Mouse (Mus musculus) T-helper 17 cell (primary cell): ENCODE measurements at regions not wholly inside any gene's neighbourhood (a gene's known extent, or its start where the extent isn't known, plus 50 kb on each side); places are given as distances from the start of the nearest gene placed in this dataset.

ENCODE experiments used
- in situ Hi-C, 2 experiments: fragments of 300-600 bp; cut with MboI, MseI; formaldehyde crosslinking; loops; 1 replicate in 1 of 2; 2 replicates in 1 of 2; pipeline ENCODE4 v1.15.1; 2025; ENCODE audit warnings: high pct_unique_total_duplicates in 2 of 2

DNA sequence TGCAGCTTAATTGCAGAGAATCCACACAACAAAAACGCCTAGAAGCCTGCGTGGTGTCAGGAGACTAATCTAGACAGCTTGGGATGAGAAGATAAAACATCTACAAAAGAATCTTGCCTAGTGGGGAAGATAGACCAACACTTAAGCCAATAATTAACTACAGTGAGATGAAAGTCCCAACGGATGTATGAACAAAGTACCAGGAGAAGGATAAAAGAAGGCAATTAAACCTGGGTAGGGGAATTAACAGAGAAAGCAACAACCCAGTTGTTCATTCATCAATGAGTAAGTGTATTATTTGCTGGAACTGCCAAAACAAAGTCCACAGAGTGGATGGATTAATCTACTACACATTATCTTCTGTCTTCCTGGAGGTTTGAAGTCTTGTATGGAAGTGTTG lies 99.8 kb downstream of the Olfm4 start:
- in situ Hi-C loops, result no loop called here

- in situ Hi-C loops, result no loop called here
These were observed 113.4 kb downstream of the Olfm4 start for GRCm38 (mm10) chr14:80097238-80097637.

DNA sequence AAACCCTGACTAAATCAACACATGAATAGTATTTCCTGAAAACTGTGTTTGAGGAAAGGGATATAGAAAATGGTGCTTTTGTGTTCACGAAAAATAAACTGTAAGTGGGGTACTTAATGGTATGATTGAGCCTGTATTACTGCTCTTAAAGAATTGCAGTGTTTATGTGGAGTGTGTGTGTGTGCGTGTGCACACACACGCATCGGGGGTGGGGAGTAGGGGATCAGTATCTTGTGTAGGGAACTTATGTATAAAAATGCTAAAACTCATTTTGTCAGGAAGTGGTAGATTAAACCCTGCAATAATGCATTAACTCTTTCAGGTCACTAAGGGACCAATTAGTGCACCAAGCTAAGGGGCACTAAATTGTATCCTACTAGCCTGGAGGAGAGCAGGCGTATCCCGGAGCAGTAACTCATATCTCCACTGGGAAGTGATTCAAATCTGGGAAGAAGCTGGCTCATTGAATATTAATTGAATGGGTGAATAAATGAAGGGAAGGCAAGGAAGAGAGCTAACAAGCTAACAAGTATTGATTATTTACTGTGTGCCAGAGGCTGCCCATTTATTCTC lies 129.3 kb downstream of the Olfm4 start:
- in situ Hi-C loops, result no loop called here

- in situ Hi-C loops, result no loop called here
These were observed 130.4 kb downstream of the Olfm4 start for GRCm38 (mm10) chr14:80114326-80114725.

- in situ Hi-C loops, result loop anchor here in 1 of 2 experiments (10.0 kb wide), 1 partner anchor 1380 kb away; no protein-coding TSS in a partner anchor
These were observed 141.3 kb downstream of the Olfm4 start for GRCm38 (mm10) chr14:80125156-80125555.

- in situ Hi-C loops, result loop anchor here in 1 of 2 experiments (10.0 kb wide), 1 partner anchor 1377 kb away; no protein-coding TSS in a partner anchor
These were observed 144.3 kb downstream of the Olfm4 start for GRCm38 (mm10) chr14:80128181-80128580.

DNA sequence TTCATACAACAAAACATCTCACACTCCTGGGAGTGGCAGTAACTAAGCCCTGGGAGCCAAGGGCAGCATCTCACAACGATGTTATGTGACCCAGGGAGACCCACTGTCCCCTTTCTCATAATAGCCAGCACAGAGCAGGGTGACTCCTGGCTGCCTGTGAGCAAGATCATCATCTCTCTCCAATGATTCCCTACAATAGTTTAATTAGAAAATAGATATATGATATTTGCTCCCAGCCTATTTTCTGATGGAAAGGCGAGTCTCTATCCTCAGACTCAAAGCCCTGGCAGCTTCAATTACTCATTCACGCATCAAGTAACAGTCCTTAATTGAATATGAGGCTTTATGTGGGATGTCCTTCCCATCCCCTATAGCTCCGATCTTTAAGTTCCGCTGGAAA lies 153.7 kb downstream of the Olfm4 start:
- in situ Hi-C loops, result no loop called here

- in situ Hi-C loops, result no loop called here
These were observed 155.3 kb downstream of the Olfm4 start for GRCm38 (mm10) chr14:80138991-80139791.

DNA sequence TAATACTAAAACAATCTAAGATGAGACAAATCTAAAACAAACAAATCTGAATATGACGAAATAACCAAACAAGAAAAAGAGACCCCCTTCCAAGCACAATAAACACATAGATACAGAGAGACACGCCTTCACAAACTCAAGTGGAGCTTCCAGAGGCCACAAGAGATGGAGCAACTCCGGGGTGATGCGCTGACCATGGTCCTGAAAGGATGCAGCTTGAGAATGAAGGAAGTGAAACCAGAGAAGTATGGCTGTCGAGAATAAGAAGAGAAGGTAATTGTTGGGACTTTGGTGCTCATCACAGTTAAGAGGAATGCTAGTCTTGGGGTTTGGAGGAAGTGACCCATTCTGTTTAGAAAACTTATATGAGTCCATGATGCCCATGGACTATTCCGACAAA lies 173.1 kb downstream of the Olfm4 start:
- in situ Hi-C loops, result no loop called here

- in situ Hi-C loops, result no loop called here
These were observed 185.3 kb downstream of the Olfm4 start for GRCm38 (mm10) chr14:80169211-80169610.

GRCm38 (mm10) chr14:80170450-80171180 lies 186.7 kb downstream of the Olfm4 start:
- in situ Hi-C loops, result no loop called here

GRCm38 (mm10) chr14:80172799-80173484 lies 189.1 kb downstream of the Olfm4 start:
- in situ Hi-C loops, result no loop called here

DNA sequence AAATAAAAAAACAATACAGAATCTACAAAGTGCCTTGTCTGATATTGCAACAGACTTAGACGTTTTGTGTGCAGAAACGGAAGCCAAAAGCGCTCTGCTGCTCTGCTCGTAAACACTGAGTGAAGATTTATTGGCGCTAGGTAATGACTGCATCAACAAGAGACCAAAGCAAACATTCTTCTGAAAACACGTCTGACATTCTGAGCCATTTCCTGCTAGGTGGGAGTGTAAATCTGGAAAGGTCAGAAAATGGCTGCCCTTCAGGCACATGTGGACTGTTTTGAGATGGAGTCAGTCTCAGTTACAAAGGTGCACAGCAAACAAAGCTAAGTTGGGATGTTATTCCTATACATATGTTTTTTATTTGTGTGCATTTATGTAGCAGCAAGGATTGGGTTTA lies 192.6 kb downstream of the Olfm4 start:
- in situ Hi-C loops, result no loop called here

- in situ Hi-C loops, result no loop called here
These were observed 211.2 kb downstream of the Olfm4 start for GRCm38 (mm10) chr14:80195041-80195440.

GRCm38 (mm10) chr14:80212916-80213315 lies 229.0 kb downstream of the Olfm4 start:
- in situ Hi-C loops, result no loop called here

DNA sequence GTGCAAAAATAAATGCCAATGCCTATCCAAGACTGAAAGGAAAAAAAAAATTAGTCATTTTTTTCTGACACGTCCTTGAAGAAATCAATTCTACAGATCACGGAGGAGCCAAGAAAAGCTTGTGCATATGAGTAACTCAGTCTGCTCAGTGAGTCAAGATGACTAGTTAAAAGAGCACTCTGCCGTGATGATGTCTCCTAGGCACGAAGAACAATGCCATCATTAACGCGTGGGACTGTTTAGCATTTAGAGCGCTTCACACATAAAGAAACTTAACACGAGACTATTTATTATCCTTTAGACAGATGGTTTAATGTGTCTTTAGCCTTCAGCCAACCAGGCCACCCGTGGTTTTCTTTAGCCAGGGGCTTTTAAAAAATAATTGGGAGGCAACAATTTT lies 229.8 kb downstream of the Olfm4 start:
- in situ Hi-C loops, result no loop called here

- in situ Hi-C loops, result loop anchor here in 1 of 2 experiments (5.0 kb wide), 1 partner anchor 86 kb away; no protein-coding TSS in a partner anchor
These were observed 232.2 kb downstream of the Olfm4 start for GRCm38 (mm10) chr14:80215960-80216552.

DNA sequence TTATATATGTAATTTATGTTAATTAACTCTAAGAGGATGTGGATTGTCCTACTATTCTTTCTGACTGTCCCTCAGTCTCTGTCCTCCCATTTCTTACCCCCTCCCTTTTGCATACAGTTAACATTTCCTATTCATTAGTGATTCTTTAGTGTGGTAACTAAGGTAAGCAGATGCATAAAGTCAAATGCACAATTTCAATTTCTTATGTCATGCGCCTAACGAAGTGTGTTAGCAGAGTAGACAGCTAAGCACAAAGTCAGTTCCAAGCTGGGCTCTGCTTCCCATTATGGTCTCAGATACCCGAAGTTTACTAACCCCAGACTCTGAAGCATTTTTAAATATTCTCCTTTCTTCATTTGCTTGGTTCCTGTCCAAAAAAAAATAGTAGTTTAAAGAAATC lies 248.2 kb downstream of the Olfm4 start:
- in situ Hi-C loops, result no loop called here

DNA sequence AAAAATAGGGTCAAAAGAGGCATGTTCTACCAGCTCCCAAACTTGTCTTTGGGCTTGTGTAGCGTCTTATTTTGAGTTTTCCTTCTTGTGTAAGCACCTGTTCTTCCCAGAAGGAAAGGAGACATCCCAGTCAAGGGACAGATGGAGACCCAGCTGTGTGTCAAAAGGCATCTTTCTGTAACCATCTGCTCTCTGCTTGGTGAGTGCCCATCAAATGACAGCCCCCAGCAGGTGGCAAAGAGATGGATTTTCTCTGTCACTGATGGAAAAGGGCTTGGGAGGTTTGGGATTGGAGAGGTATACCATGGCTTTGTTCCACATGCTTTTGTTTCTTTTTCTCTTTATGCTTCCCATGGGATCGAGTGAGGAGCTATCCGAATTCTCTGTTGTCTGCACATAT lies 249.1 kb downstream of the Olfm4 start:
- in situ Hi-C loops, result no loop called here

DNA sequence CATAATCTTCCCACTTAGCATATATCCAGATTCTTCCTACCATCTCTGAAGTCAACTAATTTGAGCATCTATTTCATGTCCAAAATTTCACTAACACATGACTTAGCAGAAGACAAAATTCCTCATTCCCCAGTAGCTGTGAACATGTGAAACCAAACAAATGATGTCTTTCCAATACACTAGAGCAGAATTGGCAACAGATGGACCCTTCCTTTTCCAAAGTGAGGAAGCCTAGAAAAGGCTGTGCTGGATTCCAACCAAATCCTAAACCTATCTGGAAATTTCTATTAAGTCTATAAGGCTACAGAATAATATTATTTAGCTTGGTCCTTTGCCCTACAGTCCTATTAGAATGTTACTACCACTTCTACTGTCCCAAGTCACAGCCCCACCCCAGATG lies 253.3 kb downstream of the Olfm4 start:
- in situ Hi-C loops, result no loop called here

DNA sequence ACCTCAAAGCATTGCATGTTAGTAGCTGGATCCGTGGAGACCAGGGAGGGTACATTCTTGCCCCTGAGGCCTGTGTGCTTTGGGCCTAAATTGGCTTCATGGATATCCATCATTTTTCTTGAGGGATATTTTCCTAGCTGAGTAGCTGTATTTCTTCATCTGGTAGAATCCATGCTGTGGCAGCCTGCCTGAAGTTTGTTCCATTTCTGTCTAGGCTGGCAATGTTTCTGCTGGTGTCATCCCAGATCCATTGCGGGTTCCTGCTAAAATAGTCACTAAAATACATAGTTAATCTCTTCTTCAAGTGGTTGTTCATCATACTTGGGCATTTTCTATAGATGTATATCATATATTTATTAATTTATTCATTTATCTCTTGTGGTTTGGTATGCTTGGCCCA lies 253.7 kb downstream of the Olfm4 start:
- in situ Hi-C loops, result no loop called here
